Mouse (Mus musculus) thymus, adult 2 months (tissue): ENCODE data around the gene Cdk9. TPM values are rescaled to one million over a fixed set of nuclear protein-coding genes. Genes with fewer than 3 reads are reported as not detected.

Experiments
- DNase-seq: peaks from one replicate; pipeline ENCODE4 v3.0.0; 2021
- H3K27ac ChIP-seq: fragments of 200-500 bp; 2 replicates; pipeline ENCODE4 v1.5.1; 2012; ENCODE audit warnings: low read length, control low read depth; ENCODE audit not compliant: control insufficient read depth, insufficient read depth
- H3K27me3 ChIP-seq: fragments of 200-500 bp; 2 replicates; pipeline ENCODE4 v1.6.1; 2012; ENCODE audit warnings: mild to moderate bottlenecking, low read length, moderate library complexity, mixed read lengths; ENCODE audit not compliant: control insufficient read depth, insufficient read depth
- H3K36me3 ChIP-seq: fragments of 200-500 bp; 2 replicates; pipeline ENCODE4 v1.6.1; 2012; ENCODE audit warnings: mild to moderate bottlenecking, low read length, moderate library complexity; ENCODE audit not compliant: control insufficient read depth, insufficient read depth
- H3K4me1 ChIP-seq: fragments of 200-500 bp; replicated peaks from 2 replicates; pipeline ENCODE4 v1.6.1; 2012; ENCODE audit warnings: low read length; ENCODE audit not compliant: control insufficient read depth, insufficient read depth
- H3K4me3 ChIP-seq: fragments of 200-500 bp; 2 replicates; pipeline ENCODE4 v1.5.1; 2012; ENCODE audit warnings: mild to moderate bottlenecking, low read length, control low read depth, moderate library complexity; ENCODE audit not compliant: control insufficient read depth, insufficient read depth
- CTCF ChIP-seq: fragments of 200-500 bp; IDR thresholded peaks from 2 replicates; pipeline ENCODE4 v1.5.1; 2012; ENCODE audit warnings: mild to moderate bottlenecking, control low read depth, low read length, moderate library complexity, borderline replicate concordance; ENCODE audit not compliant: control insufficient read depth, poor library complexity, insufficient read depth; ENCODE audit errors: extremely low read depth
- POLR2A ChIP-seq: fragments of 200-500 bp; IDR thresholded peaks from 2 replicates; pipeline ENCODE4 v1.6.1; 2012; ENCODE audit warnings: mild to moderate bottlenecking, low read length, control low read depth, moderate library complexity; ENCODE audit not compliant: control insufficient read depth, poor library complexity, insufficient read depth; ENCODE audit errors: extremely low read depth
- WGBS: fragments of 180-500 bp; shearing (Covaris S2); methylation state at CpG from one replicate; pipeline ENCODE4 v1.1.7; 2018; 5-methylcytosine and 5-hydroxymethylcytosine counted together
- polyA plus RNA-seq: library from polyadenylated mRNA; depleted of rRNA; stranded (reverse); fragments of >200 nt; gene quantifications from 2 replicates; pipeline ENCODE4 v1.2.3, GENCODE M21; 2012

The Cdk9 gene
- polyA plus RNA-seq, 1 experiment: 239 TPM

DNA sequence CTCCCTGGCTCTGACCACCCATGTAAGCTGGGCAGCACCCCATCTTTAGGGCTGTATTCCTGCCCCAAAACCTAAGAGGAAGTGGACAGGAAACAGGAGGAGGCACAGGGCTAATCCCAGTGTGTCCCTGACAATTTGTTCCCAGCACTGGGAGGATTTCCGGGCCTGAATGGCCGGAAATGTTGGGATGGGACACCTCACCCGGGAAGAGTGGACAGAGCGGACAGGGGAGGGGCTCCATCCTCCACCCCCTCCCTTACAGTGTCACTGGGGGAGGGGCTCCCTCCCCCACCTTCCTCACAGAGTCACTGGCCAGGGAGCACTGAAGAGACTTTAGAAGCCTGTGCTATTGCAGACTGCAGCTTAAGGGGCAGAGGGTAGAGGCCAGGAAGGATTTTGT is 22.1 kb upstream of the Cdk9 start:
- Histone ChIP-seq H3K27ac (no peak overlapping the region), H3K27me3 (no peaks in the 10 kb centered on the region), H3K36me3 (peaks cover 2% of the 10 kb centered on the region; the same call in 1 of the 2 replicates), H3K4me1 (no peaks in the 10 kb centered on the region), H3K4me3 (no peak overlapping the region)
- DNase-seq: no peak
- TF ChIP-seq CTCF (no peak), POLR2A (no peak)
- 84% methylated on average over 4 of the region's 4 CpGs for WGBS

DNA sequence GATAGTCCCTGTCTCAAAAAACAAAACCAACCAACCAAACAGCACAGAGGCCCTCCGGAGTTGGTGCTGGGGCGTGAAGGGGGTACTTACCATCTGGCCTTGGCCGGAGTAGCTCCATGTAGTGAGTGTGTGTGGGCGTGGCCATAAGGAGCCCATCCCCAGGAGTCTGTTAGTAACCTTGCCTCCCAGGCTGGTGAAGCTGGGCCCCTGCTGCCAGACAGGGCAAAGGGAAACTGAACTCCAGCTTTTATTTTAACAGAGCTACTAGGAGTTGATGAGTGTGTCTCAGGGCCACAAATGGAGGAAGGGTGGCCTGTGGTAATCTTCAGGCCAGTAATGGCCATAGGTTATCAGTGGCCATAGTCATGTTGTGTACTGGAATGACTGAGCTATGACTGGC is 21.6 kb upstream of the Cdk9 start:
- H3K36me3 ChIP-seq: no peaks in the 10 kb centered on the region
- WGBS: 93% methylated on average over 4 of the region's 4 CpGs
- no peaks in the 10 kb centered on the region for H3K27me3 ChIP-seq
- H3K4me1 ChIP-seq: no peaks in the 10 kb centered on the region
- TF ChIP-seq POLR2A: no peak
- no peak for TF ChIP-seq CTCF
- DNase-seq: no peak
- no peak overlapping the region for H3K27ac ChIP-seq
- no peak overlapping the region for H3K4me3 ChIP-seq

DNA sequence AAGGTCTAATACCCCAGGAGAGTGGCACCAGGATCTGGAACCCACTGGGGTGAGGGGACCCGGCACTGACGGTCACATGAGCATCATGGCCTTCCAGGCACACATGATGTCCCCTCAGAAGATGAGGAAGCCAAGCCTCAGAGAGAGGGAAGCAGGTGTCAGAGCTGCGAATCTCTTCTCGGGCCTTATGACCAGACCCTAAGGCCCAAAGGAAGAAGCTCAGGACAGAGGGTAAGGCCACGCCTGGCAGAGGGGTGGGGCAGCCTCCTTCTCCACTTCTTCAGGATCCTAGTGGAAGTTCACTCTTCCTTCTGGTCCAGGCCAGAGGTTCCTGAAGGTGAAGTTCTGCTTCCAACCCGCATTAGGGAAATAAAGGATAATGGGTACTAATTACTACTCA is 19.8 kb upstream of the Cdk9 start:
- no peaks in the 10 kb centered on the region for H3K27me3 ChIP-seq
- peaks cover 11% of the 10 kb centered on the region for H3K4me1 ChIP-seq
- no peak for DNase-seq
- H3K36me3 ChIP-seq: no peaks in the 10 kb centered on the region
- 94% methylated on average over 6 of the region's 6 CpGs for WGBS
- no peak overlapping the region for H3K27ac ChIP-seq
- TF ChIP-seq CTCF (no peak), POLR2A (no peak)
- no peak overlapping the region for H3K4me3 ChIP-seq

DNA sequence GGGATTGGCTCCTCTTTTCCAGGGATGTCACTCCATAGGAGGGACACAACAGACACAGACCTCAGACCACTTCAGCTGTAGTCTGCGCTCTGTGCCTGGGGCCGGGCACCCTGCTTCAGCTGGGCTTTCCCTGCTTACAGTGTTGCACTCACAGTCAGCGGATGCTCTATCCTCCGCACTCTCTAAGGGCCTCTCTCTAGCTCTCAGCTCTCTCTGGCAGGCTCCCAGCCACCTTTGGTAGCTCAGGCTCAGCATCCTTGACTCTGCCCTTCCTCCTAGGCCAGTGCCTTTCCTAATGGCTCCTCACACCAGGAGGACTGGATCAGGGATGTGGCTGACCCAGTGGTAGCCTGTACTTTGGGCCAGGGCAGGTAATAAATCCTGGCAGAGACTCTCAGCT is 19.0 kb upstream of the Cdk9 start:
- TF ChIP-seq CTCF (no peak), POLR2A (no peak)
- no peaks in the 10 kb centered on the region for H3K36me3 ChIP-seq
- H3K27me3 ChIP-seq: no peaks in the 10 kb centered on the region
- no peak overlapping the region for H3K4me3 ChIP-seq
- no peak for DNase-seq
- peaks cover 17% of the 10 kb centered on the region for H3K4me1 ChIP-seq
- 91% methylated on average over 4 of the region's 4 CpGs for WGBS
- H3K27ac ChIP-seq: no peak overlapping the region

DNA sequence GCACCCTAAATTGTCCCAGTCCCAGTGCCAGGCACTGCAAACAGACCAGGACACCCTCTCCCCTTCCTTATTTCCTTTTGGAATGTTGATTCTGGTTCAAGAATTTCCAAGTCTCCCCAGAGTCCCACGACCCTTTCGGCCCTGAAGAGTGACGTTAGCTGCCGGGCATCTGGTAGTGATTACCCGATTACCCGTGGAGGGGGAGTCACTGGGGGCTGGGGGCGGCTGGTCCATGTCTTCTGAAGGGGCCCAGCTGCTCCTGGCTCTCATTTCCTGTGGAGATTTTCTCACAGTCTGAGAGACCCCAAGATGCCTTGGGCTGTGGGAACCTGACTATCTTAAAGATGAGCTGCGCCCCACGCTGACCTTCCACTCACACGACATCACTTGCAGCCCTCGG is 18.0 kb upstream of the Cdk9 start:
- H3K4me1 ChIP-seq: peaks cover 23% of the 10 kb centered on the region
- no peak overlapping the region for H3K27ac ChIP-seq
- 95% methylated on average over 11 of the region's 11 CpGs for WGBS
- H3K36me3 ChIP-seq: peaks cover 6% of the 10 kb centered on the region
- TF ChIP-seq POLR2A (no peak), CTCF (no peak)
- H3K27me3 ChIP-seq: no peaks in the 10 kb centered on the region
- no peak for DNase-seq
- no peak overlapping the region for H3K4me3 ChIP-seq

DNA sequence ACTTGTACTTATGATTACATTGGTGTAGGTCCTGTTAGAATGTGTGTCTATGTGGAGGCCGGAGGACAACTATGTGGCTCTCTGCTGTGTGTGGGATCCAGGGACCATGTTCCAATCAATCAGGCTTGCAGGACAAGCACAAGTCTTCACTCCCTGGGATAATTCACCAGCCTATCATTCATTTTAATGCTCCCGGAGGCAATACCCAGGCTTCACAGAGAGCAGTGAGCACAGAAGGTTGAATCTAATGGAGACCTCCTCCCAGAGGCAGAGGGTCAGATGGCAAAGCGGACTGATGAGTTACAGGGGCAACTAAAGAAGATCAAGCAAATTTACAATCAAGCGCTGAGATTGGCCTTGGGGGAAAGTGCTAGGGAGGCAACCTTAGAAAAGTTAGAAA is 16.7 kb upstream of the Cdk9 start:
- Histone ChIP-seq H3K27me3 (no peaks in the 10 kb centered on the region), H3K4me3 (no peak overlapping the region), H3K36me3 (peaks cover 6% of the 10 kb centered on the region), H3K4me1 (peaks cover 33% of the 10 kb centered on the region), H3K27ac (no peak overlapping the region)
- 95% methylated on average over 4 of the region's 4 CpGs for WGBS
- TF ChIP-seq CTCF (no peak), POLR2A (no peak)
- DNase-seq: no peak

DNA sequence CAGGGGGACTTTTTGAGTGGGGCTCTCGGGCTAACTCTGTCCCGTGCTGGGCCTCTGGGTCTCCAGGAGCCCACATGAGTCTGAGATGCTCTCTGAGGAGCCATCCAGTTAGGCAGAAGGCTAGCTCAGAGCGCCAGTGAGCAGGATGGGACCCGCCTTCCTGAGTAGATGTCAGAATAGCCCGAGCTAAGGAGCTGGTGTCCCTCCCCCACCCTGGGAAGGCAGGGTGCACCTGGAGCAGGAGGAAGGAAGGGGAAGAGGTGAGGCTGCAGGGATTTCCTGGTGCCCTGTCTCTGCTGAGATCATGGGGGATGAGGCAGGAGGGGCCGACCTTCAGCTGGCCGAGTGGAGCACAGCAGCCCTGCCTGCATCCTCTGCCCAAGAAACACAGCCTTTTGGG is 15.6 kb upstream of the Cdk9 start:
- DNase-seq: no peak
- Histone ChIP-seq H3K27me3 (no peaks in the 10 kb centered on the region), H3K36me3 (peaks cover 6% of the 10 kb centered on the region), H3K4me3 (no peak overlapping the region), H3K4me1 (peaks cover 34% of the 10 kb centered on the region), H3K27ac (no peak overlapping the region)
- no peak for TF ChIP-seq CTCF
- TF ChIP-seq POLR2A: no peak
- 34% methylated on average over 7 of the region's 7 CpGs for WGBS

DNA sequence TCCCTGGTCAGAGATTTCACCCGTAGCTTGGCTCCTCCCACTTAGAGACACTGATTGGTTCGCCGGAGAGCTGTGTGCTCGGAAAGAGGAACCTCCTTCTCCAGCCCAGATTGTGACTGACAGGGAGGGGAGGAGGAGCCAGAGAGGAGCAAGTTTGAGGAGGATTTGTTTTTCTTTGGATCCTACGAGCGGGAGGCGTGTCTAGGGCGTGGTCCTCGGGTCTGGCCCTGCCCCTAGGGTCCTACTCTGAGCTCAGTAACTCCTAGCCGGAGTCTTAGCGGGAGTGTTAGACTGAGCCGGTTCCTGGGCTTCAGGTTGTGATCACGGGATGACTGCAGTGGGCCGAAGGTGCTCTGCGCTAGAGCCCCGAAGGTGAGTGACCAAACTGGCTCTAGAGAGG is 14.6 kb upstream of the Cdk9 start:
- H3K27ac ChIP-seq: no peak overlapping the region
- H3K4me1 ChIP-seq: peaks cover 39% of the 10 kb centered on the region
- H3K4me3 ChIP-seq: peak overlapping the region; percentile 25
- no peaks in the 10 kb centered on the region for H3K27me3 ChIP-seq
- H3K36me3 ChIP-seq: peaks cover 6% of the 10 kb centered on the region
- 8% methylated on average over 16 of the region's 16 CpGs for WGBS
- peak; percentile 74 for DNase-seq
- TF ChIP-seq CTCF (no peak), POLR2A (0 out of 2 replicates have a peak, but pooled peaks have one; percentile 29)
